Mouse (Mus musculus) forebrain, embryonic 16.5 days (tissue): ENCODE data around the gene Renbp. TPM values are rescaled to one million over a fixed set of nuclear protein-coding genes. Genes with fewer than 3 reads are reported as not detected.

ENCODE experiments used
- ATAC-seq: fragments of 200-750 bp; cut with Nextera tagmentation; 2 replicates; pipeline ENCODE4 v1.8.0; 2017; ENCODE audit warnings: mild to moderate bottlenecking, moderate library complexity
- H3K27ac ChIP-seq: fragments of 300-500 bp; sonication (generic); 2 replicates; pipeline ENCODE4 v1.5.1; 2014; ENCODE audit warnings: low read length, control low read depth
- H3K27me3 ChIP-seq: fragments of 300-500 bp; sonication (generic); replicated peaks from 2 replicates; pipeline ENCODE4 v1.6.1; 2014; ENCODE audit warnings: low read length; ENCODE audit not compliant: control insufficient read depth, insufficient read depth
- H3K36me3 ChIP-seq: fragments of 300-500 bp; sonication (generic); 2 replicates; pipeline ENCODE4 v1.6.1; 2014; ENCODE audit not compliant: control insufficient read depth, insufficient read depth
- H3K4me1 ChIP-seq: fragments of 300-500 bp; sonication (generic); replicated peaks from 2 replicates; pipeline ENCODE4 v1.6.1; 2014; ENCODE audit warnings: low read length; ENCODE audit not compliant: control insufficient read depth, insufficient read depth
- H3K4me2 ChIP-seq: fragments of 300-500 bp; sonication (generic); 2 replicates; pipeline ENCODE4 v1.6.1; 2014; ENCODE audit warnings: mild to moderate bottlenecking, low read length, control low read depth
- H3K4me3 ChIP-seq: fragments of 300-500 bp; sonication (generic); replicated peaks from 2 replicates; pipeline ENCODE4 v1.5.1; 2014; ENCODE audit warnings: mild to moderate bottlenecking, low read length, control low read depth
- H3K9ac ChIP-seq: fragments of 300-500 bp; sonication (generic); replicated peaks from 2 replicates; pipeline ENCODE4 v1.6.1; 2014; ENCODE audit warnings: low read depth, low read length, control low read depth
- H3K9me3 ChIP-seq: fragments of 300-500 bp; sonication (generic); 2 replicates; pipeline ENCODE4 v1.6.1; 2016; ENCODE audit warnings: low read length; ENCODE audit not compliant: control insufficient read depth
- WGBS: fragments of 180-500 bp; shearing (Covaris S2); extraction: QIAGEN DNeasy Blood & Tissue Kit; methylation state at CpG from one replicate; pipeline ENCODE4 v1.1.7; 2014; 5-methylcytosine and 5-hydroxymethylcytosine counted together
- polyA plus RNA-seq: library from polyadenylated mRNA; unstranded; fragments of >200 nt; fragmentation: Nextera tagmentation; extraction: Ambion mirVana; gene quantifications from 2 replicates; pipeline ENCODE4 v1.2.1, GENCODE M21; 2015

Renbp gene
- polyA plus RNA-seq, 1 experiment from 2014 or later = 6.7 TPM

DNA sequence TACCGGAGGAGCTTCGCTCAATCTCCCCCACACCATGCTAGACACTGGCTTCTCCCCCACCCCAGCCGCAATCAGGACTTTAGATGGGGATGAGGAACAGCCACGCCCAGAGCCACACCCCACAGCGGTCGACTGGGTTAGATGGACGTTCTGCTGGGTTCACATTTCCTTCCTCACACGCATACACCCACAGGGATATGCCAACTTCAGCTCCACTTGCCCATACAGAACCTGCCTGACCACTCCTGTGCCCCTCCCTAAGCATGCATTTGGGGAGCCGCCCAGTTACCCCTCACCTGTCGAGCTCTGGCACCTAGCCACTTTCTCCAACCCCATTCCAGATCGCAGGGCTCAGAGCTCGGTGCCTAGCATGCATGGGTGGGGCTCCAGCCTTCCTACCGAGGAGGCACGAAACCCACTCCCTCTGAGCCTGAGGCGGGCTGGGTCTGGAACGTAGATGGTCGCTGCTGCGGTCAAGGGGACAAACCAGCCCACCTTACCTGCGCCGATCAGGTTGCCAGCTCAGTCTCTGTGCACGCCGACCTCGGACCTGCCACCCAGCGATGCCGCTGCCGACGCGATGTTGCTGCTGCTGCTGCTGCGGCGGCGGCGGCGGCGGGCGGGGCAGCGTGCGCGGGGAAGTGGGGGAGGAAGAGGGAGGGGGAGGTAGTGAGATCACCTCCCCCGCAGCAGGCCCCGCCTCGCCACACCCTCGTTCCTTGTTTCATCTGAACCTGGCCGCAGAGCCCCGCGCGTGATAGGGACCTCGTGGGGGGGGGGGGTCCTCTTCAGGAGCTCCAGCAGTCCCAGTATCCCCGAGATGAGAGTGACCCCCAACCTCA lies 50.2 kb downstream of the Renbp start:
- Histone ChIP-seq H3K4me3 (peak overlapping the region; percentile 64), H3K27ac (peak overlapping the region; percentile 67), H3K9ac (peak overlapping the region; percentile 81), H3K36me3 (no peaks in the 10 kb centered on the region), H3K27me3 (no peaks in the 10 kb centered on the region), H3K9me3 (no peaks in the 10 kb centered on the region), H3K4me2 (peak overlapping the region; percentile 61), H3K4me1 (peaks cover 15% of the 10 kb centered on the region)
- 19% methylated on average over 36 of the region's 48 CpGs for WGBS
- ATAC-seq = peak; percentile 68

- 86% methylated on average over 1 of the region's 1 CpGs for WGBS
- Histone ChIP-seq H3K27me3 (no peaks in the 10 kb centered on the region), H3K9me3 (no peaks in the 10 kb centered on the region), H3K4me3 (no peak overlapping the region), H3K4me2 (peak overlapping the region; percentile 35), H3K36me3 (no peaks in the 10 kb centered on the region), H3K27ac (no peak overlapping the region), H3K4me1 (peaks cover 20% of the 10 kb centered on the region), H3K9ac (no peak overlapping the region)
- no peak for ATAC-seq
Observed at GRCm38 (mm10) chrX:73877014-73877413, 53.6 kb downstream of the Renbp start.

- no peak for ATAC-seq
- H3K4me3 ChIP-seq = no peak overlapping the region
Observed at GRCm38 (mm10) chrX:73875881-73876280, 54.8 kb downstream of the Renbp start.

More at GRCm38 (mm10) chrX:73875881-73876280, 54.8 kb downstream of the Renbp start:
- Histone ChIP-seq H3K27ac (no peak overlapping the region), H3K27me3 (no peaks in the 10 kb centered on the region), H3K36me3 (no peaks in the 10 kb centered on the region), H3K4me2 (peak overlapping the region; percentile 35), H3K4me1 (peaks cover 23% of the 10 kb centered on the region), H3K9ac (no peak overlapping the region), H3K9me3 (no peaks in the 10 kb centered on the region)
- 58% methylated on average over 2 of the region's 2 CpGs for WGBS

Other genes with a start within 250 kb of the Renbp start
- 109 and 111 TPM in 2 replicates for gene Bcap31, start 214.7 kb downstream of the Renbp start, polyA plus RNA-seq
- gene Abcd1, start 214.3 kb downstream of the Renbp start, polyA plus RNA-seq = 11.3 and 12.3 TPM in 2 replicates
- gene Plxnb3, start 173.8 kb downstream of the Renbp start, polyA plus RNA-seq = 0.19 and 0.22 TPM in 2 replicates
- gene Srpk3, start 156.4 kb downstream of the Renbp start, polyA plus RNA-seq = 1.8 and 1.9 TPM in 2 replicates
- 232 and 240 TPM in 2 replicates for gene Idh3g, start 144.0 kb downstream of the Renbp start, polyA plus RNA-seq
- gene Ssr4, start 143.8 kb downstream of the Renbp start, polyA plus RNA-seq = 132 and 134 TPM in 2 replicates
- 3.5 and 4.2 TPM in 2 replicates for gene Pdzd4, start 105.9 kb downstream of the Renbp start, polyA plus RNA-seq
- gene Avpr2, start 38.7 kb downstream of the Renbp start, polyA plus RNA-seq = 0.16 and 0.24 TPM in 2 replicates
- 82.6 and 110 TPM in 2 replicates for gene L1cam, start 34.7 kb downstream of the Renbp start, polyA plus RNA-seq
- 2.8 and 3.1 TPM in 2 replicates for gene Arhgap4, start 9.0 kb downstream of the Renbp start, polyA plus RNA-seq
- gene Naa10, start 8.9 kb downstream of the Renbp start, polyA plus RNA-seq = 101 and 103 TPM in 2 replicates
- 53.8 and 57.0 TPM in 2 replicates for gene Hcfc1, start 35.5 kb upstream of the Renbp start, polyA plus RNA-seq
- gene Irak1, start 93.1 kb upstream of the Renbp start, polyA plus RNA-seq = 39.8 and 40.8 TPM in 2 replicates
- not detected in 2 replicates for gene Opn1mw, start 196.6 kb upstream of the Renbp start, polyA plus RNA-seq
- 14.9 and 15.6 TPM in 2 replicates for gene Mecp2, start 204.5 kb upstream of the Renbp start, polyA plus RNA-seq
- gene Tex28, start 237.0 kb upstream of the Renbp start, polyA plus RNA-seq = not detected in 2 replicates
- gene Tktl1, start 246.4 kb upstream of the Renbp start, polyA plus RNA-seq = 0.10 TPM in 1 of 2 replicates, not detected in the other